Mouse (Mus musculus): ENCODE data around the gene Pmepa1.
A peak's percentile ranks its signal among the peaks of the same experiment; 100 is the strongest.

Pmepa1 gene

GRCm38 (mm10) chr2:173184475-173185080, 91.8 kb downstream of the Pmepa1 start:
- DNase-seq: no peak

- DNase-seq: peak; percentile 54 to 57
Observed at GRCm38 (mm10) chr2:173183836-173184460, 92.4 kb downstream of the Pmepa1 start.

GRCm38 (mm10) chr2:173183311-173183710, 93.0 kb downstream of the Pmepa1 start:
- no peak for DNase-seq

GRCm38 (mm10) chr2:173182796-173183195, 93.5 kb downstream of the Pmepa1 start:
- no peak for DNase-seq

GRCm38 (mm10) chr2:173181901-173182300, 94.4 kb downstream of the Pmepa1 start:
- DNase-seq: no peak

GRCm38 (mm10) chr2:173181486-173181885, 94.8 kb downstream of the Pmepa1 start:
- DNase-seq: no peak

GRCm38 (mm10) chr2:173180721-173181388, 95.5 kb downstream of the Pmepa1 start:
- DNase-seq: no peak

- no peak for DNase-seq
Observed at GRCm38 (mm10) chr2:173180026-173180425, 96.3 kb downstream of the Pmepa1 start.

GRCm38 (mm10) chr2:173179046-173179445, 97.3 kb downstream of the Pmepa1 start:
- DNase-seq: no peak

- DNase-seq: no peak
Observed at GRCm38 (mm10) chr2:173177951-173178350, 98.4 kb downstream of the Pmepa1 start.

- peak in 1 of 2 experiments; percentile 4 for DNase-seq
Observed at GRCm38 (mm10) chr2:173177481-173177880, 98.9 kb downstream of the Pmepa1 start.

- DNase-seq: peak in 1 of 2 experiments; percentile 4
Observed at GRCm38 (mm10) chr2:173175703-173176102, 100.6 kb downstream of the Pmepa1 start.

- peak in 1 of 2 experiments; percentile 3 for DNase-seq
Observed at GRCm38 (mm10) chr2:173174569-173174968, 101.8 kb downstream of the Pmepa1 start.
